In the genomic region with DNA sequence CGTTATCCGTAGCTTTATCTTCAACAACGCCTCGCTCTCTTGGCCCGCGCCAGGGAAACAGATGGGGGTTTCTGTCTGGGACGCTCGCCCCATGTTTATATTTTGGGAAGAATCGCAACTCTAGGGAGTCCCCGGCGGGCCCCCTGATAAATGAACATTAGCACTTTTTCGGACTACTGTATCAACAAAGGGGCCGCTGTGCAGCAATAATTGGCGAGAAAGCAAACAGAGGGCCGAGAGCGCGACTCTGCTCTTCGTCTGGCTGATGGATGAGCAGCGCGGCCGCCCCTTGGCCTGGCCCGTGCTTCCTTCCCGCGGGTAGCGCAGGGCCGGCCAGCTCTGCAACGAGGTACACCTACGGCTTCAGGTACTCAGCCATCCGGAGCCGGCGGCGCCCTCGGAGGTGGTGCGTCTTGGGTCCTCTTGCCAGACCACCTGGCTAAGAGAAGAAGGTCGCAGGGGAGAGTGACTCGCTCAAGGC, we compare ENCODE assay signal across 11 mouse cellular contexts. TPM values are rescaled to one million over a fixed set of nuclear protein-coding genes. Genes with fewer than 3 reads are reported as not detected.
DNase-seq lines count a peak whose midpoint lies in the region; ATAC-seq and TF ChIP-seq lines count a peak whose summit lies in the region.
"Had no signal": no experiment of that assay in that cellular context is flagged by ENCODE, and none has a peak within 500 bp of the region (broad histone marks: within the 10 kb centered on the region; RNA-seq: fewer than 3 reads in every experiment).

No protein-coding gene starts in this region.

- no peak overlapping the region for H3K9ac ChIP-seq in intestine, postnatal 0 days (ENCODE audit: low read depth, low read length)
- H3K9ac ChIP-seq: hindbrain, embryonic 15.5 days had no signal

- H3K4me1 ChIP-seq in intestine, postnatal 0 days (replicated peaks; ENCODE audit: control insufficient read depth, insufficient read depth, low read length): no peaks in the 10 kb centered on the region

- under 1% methylated on average over 36 of the region's 36 CpGs for WGBS in intestine, postnatal 0 days

- H3K4me3 ChIP-seq in intestine, postnatal 0 days (ENCODE audit: low read depth, low read length): peak overlapping the region; percentile 4; the same call in 1 of the 2 replicates
- H3K4me3 ChIP-seq: erythroblast, embryonic 14.5 days; hindbrain, embryonic 15.5 days had no signal

- H3K36me3 ChIP-seq in intestine, postnatal 0 days (ENCODE audit: control insufficient read depth, insufficient read depth): no peaks in the 10 kb centered on the region
- H3K36me3 ChIP-seq: hindbrain, embryonic 15.5 days had no signal

- H3K9me3 ChIP-seq in intestine, postnatal 0 days (ENCODE audit: control insufficient read depth): no peaks in the 10 kb centered on the region
- H3K9me3 ChIP-seq: hindbrain, embryonic 15.5 days had no signal

- no peak for ATAC-seq in intestine, postnatal 0 days

- no peak overlapping the region; the same call in 1 of the 2 replicates for H3K4me2 ChIP-seq in intestine, postnatal 0 days (replicated peaks; ENCODE audit: low read depth)
- H3K4me2 ChIP-seq: hindbrain, embryonic 15.5 days had no signal

- peak; percentile 34 to 45 for DNase-seq in kidney, postnatal 4 days
- no peak for DNase-seq in kidney, adult 11 months
- DNase-seq in ES-CJ7 (ENCODE audit: low read depth, low spot score): peak; percentile 41
- peak; percentile 52 for DNase-seq in embryo, embryonic 11 days
- no peak for DNase-seq in left cerebral cortex, postnatal 4 days
- no peak for DNase-seq in gastrocnemius, postnatal 4 days (ENCODE audit: low spot score in 2 of 2)

- TF ChIP-seq CTCF in intestine, postnatal 0 days (IDR thresholded peaks at IDR 0.05; ENCODE audit: low read depth): no peak

- no peak overlapping the region for H3K27ac ChIP-seq in intestine, postnatal 0 days (ENCODE audit: low read depth, low read length)
- H3K27ac ChIP-seq: hindbrain, embryonic 15.5 days had no signal

- intact Hi-C loops in left cerebral cortex, postnatal 4 days (cut with DNase I): no loop called here

- peaks cover 89% of the 10 kb centered on the region for H3K27me3 ChIP-seq in intestine, postnatal 0 days (replicated peaks; ENCODE audit: control insufficient read depth, insufficient read depth, low read length)

RNA-seq across cellular contexts. Expression of gene Nkx2-5, which starts 0.4 kb away (rescaled TPM):
- polyA plus RNA-seq in intestine, postnatal 0 days (2015; fragmentation: Nextera tagmentation; extraction: Ambion mirVana): 0.08 and 0.58 TPM in 2 replicates
- total RNA-seq in left cerebral cortex, postnatal 4 days (2021): not detected
- total RNA-seq in gastrocnemius, postnatal 4 days (2021): not detected
- total RNA-seq: liver, adult 2 months had no signal
- polyA plus RNA-seq: erythroblast, embryonic 14.5 days; liver, adult 2 months; neural tube, embryonic 11.5 days had no signal

Comparison
In these comparisons a context has a peak if more than half of its experiments do, and no peak if none do; other contexts are left out.
1. DNase-seq: peak in kidney, postnatal 4 days (2 of 2), ES-CJ7 (single experiment) and embryo, embryonic 11 days (single experiment); none in kidney, adult 11 months (single experiment), left cerebral cortex, postnatal 4 days (single experiment) and gastrocnemius, postnatal 4 days (0 of 2).